Mouse (Mus musculus): ENCODE results near the gene Nfkbil1. TPM values are rescaled to one million over a fixed set of nuclear protein-coding genes. Genes with fewer than 3 reads are reported as not detected.
A peak's percentile ranks its signal among the peaks of the same experiment; 100 is the strongest.

The Nfkbil1 gene
- polyA plus RNA-seq, 1 experiment = 34.2 TPM

DNA sequence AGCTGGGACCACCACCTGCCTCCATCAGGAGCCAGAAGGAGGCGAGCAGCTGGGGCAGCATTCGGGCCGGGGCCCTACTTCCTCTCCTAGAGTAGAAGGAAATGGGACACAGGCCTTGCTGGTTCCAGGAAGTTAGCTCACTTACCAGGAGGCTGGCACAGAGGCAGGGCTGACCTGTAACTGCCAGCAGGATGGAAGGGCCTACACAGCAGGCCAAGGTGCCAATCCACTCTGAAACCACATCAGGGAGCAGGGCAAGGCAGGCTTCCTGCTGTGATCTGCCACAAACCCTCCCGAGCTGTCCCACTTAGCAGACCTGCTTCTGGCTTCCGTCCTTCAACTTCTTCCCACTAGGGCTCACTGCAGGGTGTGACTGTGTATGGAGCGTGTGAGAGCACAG is 13.3 kb downstream of the Nfkbil1 start:
- H3K27ac ChIP-seq (ENCODE audit: control insufficient read depth, insufficient read depth, low read length) = peak overlapping the region; percentile 85
- H3K4me1 ChIP-seq (replicated peaks; ENCODE audit: control insufficient read depth, insufficient read depth, low read length) = peaks cover 58% of the 10 kb centered on the region
- WGBS = 9% methylated on average over 6 of the region's 6 CpGs
- TF ChIP-seq POLR2A (IDR thresholded peaks at IDR 0.05; ENCODE audit: control insufficient read depth, extremely low read depth, insufficient read depth, low read length, poor library complexity) (peak; percentile 31; the same call in 1 of the 2 replicates), CTCF (IDR thresholded peaks at IDR 0.05; ENCODE audit: borderline replicate concordance, control insufficient read depth, extremely low read depth, insufficient read depth, low read length, poor library complexity) (peak; percentile 59; the same call in 1 of the 2 replicates)
- H3K4me3 ChIP-seq (ENCODE audit: control insufficient read depth, insufficient read depth, low read length) = no peak overlapping the region
- peak; percentile 63 for DNase-seq
- H3K27me3 ChIP-seq (ENCODE audit: control insufficient read depth, insufficient read depth, low read length) = no peaks in the 10 kb centered on the region
- no peaks in the 10 kb centered on the region for H3K36me3 ChIP-seq (ENCODE audit: control insufficient read depth, insufficient read depth, low read length)

DNA sequence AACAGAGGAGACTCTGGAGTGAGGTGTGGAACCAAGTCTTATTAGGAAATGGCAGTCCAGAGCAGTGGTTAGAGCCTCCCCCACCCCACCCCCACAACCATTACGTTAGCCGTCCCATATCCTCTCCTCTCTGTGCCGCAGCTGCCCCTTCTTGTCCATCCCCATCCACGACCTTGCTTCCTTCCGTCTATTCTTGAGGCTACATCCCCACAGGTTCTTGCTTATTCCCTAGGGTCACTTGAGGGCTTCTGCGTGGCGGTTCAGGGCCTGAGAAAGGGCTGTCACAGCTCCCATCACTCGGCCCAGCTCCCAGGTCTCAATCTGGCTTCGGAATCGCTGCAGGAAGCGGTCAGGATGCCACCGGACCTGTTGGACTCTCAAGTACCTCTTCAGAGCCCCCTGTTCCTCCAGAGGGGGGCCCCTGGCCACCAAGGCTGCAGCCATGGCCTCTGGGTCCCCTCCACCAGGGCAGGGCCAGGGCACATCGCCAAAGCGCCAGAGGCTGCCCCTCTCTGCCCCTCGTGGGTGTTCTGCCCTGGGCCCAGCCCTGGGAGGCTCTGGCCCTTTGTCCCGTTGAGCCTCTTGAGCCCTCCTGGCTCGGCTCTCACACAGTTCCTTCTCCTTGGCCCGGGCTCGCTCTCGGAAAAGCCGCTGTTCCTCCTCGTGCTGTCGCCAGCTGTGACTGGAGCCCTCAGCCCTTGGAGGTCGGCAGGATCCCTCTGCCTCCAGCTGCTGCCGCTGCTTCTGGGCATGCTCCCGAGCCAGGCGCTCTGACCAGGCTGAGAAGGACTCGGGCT is 15.2 kb downstream of the Nfkbil1 start, which contains the start of gene Gm16181:
TSS of gene Gm16181 (plus strand) at position 679 of the 797 bp plus-strand sequence.
- Histone ChIP-seq H3K4me3 (ENCODE audit: control insufficient read depth, insufficient read depth, low read length) (no peak within 1 kb of the TSS), H3K4me1 (replicated peaks; ENCODE audit: control insufficient read depth, insufficient read depth, low read length) (peaks cover 50% of the 10 kb centered on the region), H3K36me3 (ENCODE audit: control insufficient read depth, insufficient read depth, low read length) (no peaks in the 10 kb centered on the region), H3K27me3 (ENCODE audit: control insufficient read depth, insufficient read depth, low read length) (no peaks in the 10 kb centered on the region), H3K27ac (ENCODE audit: control insufficient read depth, insufficient read depth, low read length) (peak within 1 kb of the TSS; percentile 15; the same call in 1 of the 2 replicates)
- TF ChIP-seq POLR2A (IDR thresholded peaks at IDR 0.05; ENCODE audit: control insufficient read depth, extremely low read depth, insufficient read depth, low read length, poor library complexity) (no peak), CTCF (IDR thresholded peaks at IDR 0.05; ENCODE audit: borderline replicate concordance, control insufficient read depth, extremely low read depth, insufficient read depth, low read length, poor library complexity) (no peak)
- 69% methylated on average over 28 of the region's 28 CpGs for WGBS
- no peak for DNase-seq

DNA sequence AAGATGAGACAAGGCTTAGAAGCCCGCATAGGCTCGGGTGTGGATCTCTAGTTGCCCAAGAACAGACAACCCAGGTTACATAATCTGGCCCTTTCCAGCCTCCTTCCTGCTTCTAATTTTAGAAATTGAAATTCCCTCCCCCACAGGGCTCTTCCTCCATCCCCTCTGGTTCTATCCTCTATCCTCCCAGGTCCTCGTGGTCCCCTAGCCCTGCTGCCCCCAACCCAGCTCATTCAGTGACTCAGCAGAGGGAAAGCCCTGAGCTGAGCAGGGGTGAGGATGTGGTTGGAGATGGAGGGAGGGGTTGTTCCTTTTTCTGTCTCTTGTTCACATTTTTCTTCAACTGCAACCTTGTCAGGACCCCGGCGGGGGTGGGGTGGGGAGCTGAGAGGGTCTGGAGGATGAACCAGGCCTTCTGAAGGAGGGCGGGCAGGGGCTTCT is 16.0 kb downstream of the Nfkbil1 start:
- Histone ChIP-seq H3K27ac (ENCODE audit: control insufficient read depth, insufficient read depth, low read length) (peak overlapping the region; percentile 15; the same call in 1 of the 2 replicates), H3K4me3 (ENCODE audit: control insufficient read depth, insufficient read depth, low read length) (no peak overlapping the region), H3K36me3 (ENCODE audit: control insufficient read depth, insufficient read depth, low read length) (no peaks in the 10 kb centered on the region), H3K27me3 (ENCODE audit: control insufficient read depth, insufficient read depth, low read length) (no peaks in the 10 kb centered on the region), H3K4me1 (replicated peaks; ENCODE audit: control insufficient read depth, insufficient read depth, low read length) (peaks cover 55% of the 10 kb centered on the region)
- peak; percentile 72 for DNase-seq
- no peak for TF ChIP-seq POLR2A (IDR thresholded peaks at IDR 0.05; ENCODE audit: control insufficient read depth, extremely low read depth, insufficient read depth, low read length, poor library complexity)
- TF ChIP-seq CTCF (IDR thresholded peaks at IDR 0.05; ENCODE audit: borderline replicate concordance, control insufficient read depth, extremely low read depth, insufficient read depth, low read length, poor library complexity) = no peak
- WGBS = 8% methylated on average over 6 of the region's 6 CpGs

DNA sequence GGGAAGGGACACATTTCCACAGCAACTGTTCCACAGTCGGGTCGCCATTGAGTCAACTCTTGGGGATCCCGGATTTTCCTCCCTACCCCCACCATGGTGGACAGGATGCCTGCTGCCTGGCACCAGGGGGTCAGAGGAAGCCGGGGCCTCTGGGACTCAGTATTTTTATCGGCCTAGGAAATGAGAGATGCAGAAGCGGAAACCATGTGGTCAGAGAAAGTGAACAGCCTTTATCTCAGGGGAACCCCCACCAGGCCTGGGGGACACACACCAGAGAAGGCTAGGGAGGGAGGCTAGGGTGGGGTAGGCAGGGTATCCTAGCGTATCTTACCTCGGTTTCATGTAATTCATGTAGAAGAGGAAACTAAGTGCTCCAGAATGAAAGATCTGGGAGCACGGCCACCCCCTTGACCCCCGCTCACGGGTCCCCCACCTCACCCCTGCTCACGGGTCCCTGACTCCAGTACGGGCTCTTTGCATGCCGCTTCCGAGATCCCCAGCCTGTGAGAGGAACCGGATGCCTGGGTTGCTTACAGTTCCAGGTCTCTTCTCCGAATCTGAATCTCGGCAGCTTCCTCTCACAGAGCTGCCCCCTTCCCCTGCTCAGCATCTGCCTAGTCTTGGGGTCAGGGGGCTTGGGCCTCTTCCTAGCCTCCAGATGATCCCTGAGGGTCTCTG is 16.9 kb downstream of the Nfkbil1 start:
- H3K4me3 ChIP-seq (ENCODE audit: control insufficient read depth, insufficient read depth, low read length) = no peak overlapping the region
- peaks cover 57% of the 10 kb centered on the region for H3K4me1 ChIP-seq (replicated peaks; ENCODE audit: control insufficient read depth, insufficient read depth, low read length)
- 14% methylated on average over 18 of the region's 18 CpGs for WGBS
- no peak for DNase-seq
- H3K27ac ChIP-seq (ENCODE audit: control insufficient read depth, insufficient read depth, low read length) = no peak overlapping the region
- H3K36me3 ChIP-seq (ENCODE audit: control insufficient read depth, insufficient read depth, low read length) = no peaks in the 10 kb centered on the region
- TF ChIP-seq CTCF (IDR thresholded peaks at IDR 0.05; ENCODE audit: borderline replicate concordance, control insufficient read depth, extremely low read depth, insufficient read depth, low read length, poor library complexity) = no peak
- TF ChIP-seq POLR2A (IDR thresholded peaks at IDR 0.05; ENCODE audit: control insufficient read depth, extremely low read depth, insufficient read depth, low read length, poor library complexity) = no peak
- no peaks in the 10 kb centered on the region for H3K27me3 ChIP-seq (ENCODE audit: control insufficient read depth, insufficient read depth, low read length)

DNA sequence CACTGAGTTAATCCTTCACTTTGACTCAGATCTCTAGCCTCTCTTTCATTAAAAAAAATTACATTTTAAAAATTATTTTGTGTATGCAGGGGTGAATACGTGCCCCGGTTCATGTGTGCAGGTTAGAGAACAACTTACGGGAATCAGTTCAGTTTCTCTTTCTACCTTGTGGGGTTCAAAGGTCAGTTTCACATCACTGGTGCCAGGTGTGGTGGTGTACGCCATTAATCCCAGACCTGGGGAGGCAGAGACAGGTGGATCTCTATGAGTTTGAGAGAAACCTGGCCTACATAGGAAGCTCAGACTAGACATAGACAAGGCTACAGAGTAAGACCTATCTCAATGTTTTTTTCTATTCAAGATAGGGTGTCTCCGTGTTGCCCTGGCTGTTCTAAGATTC is 22.5 kb downstream of the Nfkbil1 start:
- Histone ChIP-seq H3K36me3 (ENCODE audit: control insufficient read depth, insufficient read depth, low read length) (no peaks in the 10 kb centered on the region), H3K27ac (ENCODE audit: control insufficient read depth, insufficient read depth, low read length) (no peak overlapping the region), H3K27me3 (ENCODE audit: control insufficient read depth, insufficient read depth, low read length) (no peaks in the 10 kb centered on the region), H3K4me3 (ENCODE audit: control insufficient read depth, insufficient read depth, low read length) (no peak overlapping the region), H3K4me1 (replicated peaks; ENCODE audit: control insufficient read depth, insufficient read depth, low read length) (peaks cover 24% of the 10 kb centered on the region)
- DNase-seq = no peak
- WGBS = 96% methylated on average over 5 of the region's 5 CpGs
- TF ChIP-seq CTCF (IDR thresholded peaks at IDR 0.05; ENCODE audit: borderline replicate concordance, control insufficient read depth, extremely low read depth, insufficient read depth, low read length, poor library complexity) (no peak), POLR2A (IDR thresholded peaks at IDR 0.05; ENCODE audit: control insufficient read depth, extremely low read depth, insufficient read depth, low read length, poor library complexity) (no peak)

DNA sequence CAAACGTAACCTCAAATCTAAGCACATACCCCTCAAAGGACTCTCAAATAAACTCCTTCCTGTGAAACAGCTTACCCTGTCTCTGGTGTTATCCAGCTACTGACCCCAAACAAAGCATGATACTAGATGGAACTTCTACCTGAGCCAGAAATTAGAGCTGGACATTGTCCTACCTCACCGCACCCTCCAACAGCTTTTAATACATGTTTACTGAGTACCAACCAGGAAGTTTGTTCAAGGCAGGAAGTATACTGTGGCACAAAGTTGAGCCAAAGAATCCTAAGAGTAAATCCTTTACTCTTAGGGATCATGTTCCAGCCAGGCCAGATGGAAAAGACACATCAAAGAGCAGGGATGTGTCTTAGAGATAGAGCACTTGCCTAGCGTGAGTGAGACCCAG is 25.0 kb downstream of the Nfkbil1 start:
- 70% methylated on average over 3 of the region's 3 CpGs for WGBS
- H3K27me3 ChIP-seq (ENCODE audit: control insufficient read depth, insufficient read depth, low read length) = no peaks in the 10 kb centered on the region
- H3K4me3 ChIP-seq (ENCODE audit: control insufficient read depth, insufficient read depth, low read length) = no peak overlapping the region
- H3K4me1 ChIP-seq (replicated peaks; ENCODE audit: control insufficient read depth, insufficient read depth, low read length) = peaks cover 24% of the 10 kb centered on the region
- no peak overlapping the region for H3K27ac ChIP-seq (ENCODE audit: control insufficient read depth, insufficient read depth, low read length)
- H3K36me3 ChIP-seq (ENCODE audit: control insufficient read depth, insufficient read depth, low read length) = no peaks in the 10 kb centered on the region
- TF ChIP-seq POLR2A (IDR thresholded peaks at IDR 0.05; ENCODE audit: control insufficient read depth, extremely low read depth, insufficient read depth, low read length, poor library complexity) (no peak), CTCF (IDR thresholded peaks at IDR 0.05; ENCODE audit: borderline replicate concordance, control insufficient read depth, extremely low read depth, insufficient read depth, low read length, poor library complexity) (no peak)
- DNase-seq = no peak

Data from thymus, adult 2 months (tissue).